Mouse (Mus musculus): ENCODE measurements around the gene Tgfa. TPM values are rescaled to one million over a fixed set of nuclear protein-coding genes. Genes with fewer than 3 reads are reported as not detected.

Tgfa gene
- polyA plus RNA-seq, 1 experiment from 2014 or later = 1.1 TPM

Other genes with a start within 250 kb of the Tgfa start
- 39.0 and 45.0 TPM in 2 replicates for gene Dusp11, start 233.6 kb upstream of the Tgfa start, polyA plus RNA-seq (2016; fragmentation: Nextera tagmentation; extraction: Ambion mirVana)
- gene Figla, start 179.1 kb upstream of the Tgfa start, polyA plus RNA-seq (2016; fragmentation: Nextera tagmentation; extraction: Ambion mirVana) = not detected in 2 replicates
- 6.1 and 7.7 TPM in 2 replicates for gene Add2, start 166.5 kb upstream of the Tgfa start, polyA plus RNA-seq (2016; fragmentation: Nextera tagmentation; extraction: Ambion mirVana)
- 189 and 214 TPM in 2 replicates for gene Fam136a, start 170.4 kb downstream of the Tgfa start, polyA plus RNA-seq (2016; fragmentation: Nextera tagmentation; extraction: Ambion mirVana)
- 932 and 987 TPM in 2 replicates for gene Snrpg, start 176.1 kb downstream of the Tgfa start, polyA plus RNA-seq (2016; fragmentation: Nextera tagmentation; extraction: Ambion mirVana)
- gene Pcyox1, start 201.9 kb downstream of the Tgfa start, polyA plus RNA-seq (2016; fragmentation: Nextera tagmentation; extraction: Ambion mirVana) = 50.6 and 59.5 TPM in 2 replicates
- 174 and 235 TPM in 2 replicates for gene Tia1, start 209.0 kb downstream of the Tgfa start, polyA plus RNA-seq (2016; fragmentation: Nextera tagmentation; extraction: Ambion mirVana)
- gene Gm44790, start 231.4 kb downstream of the Tgfa start, polyA plus RNA-seq (2016; fragmentation: Nextera tagmentation; extraction: Ambion mirVana) = not detected in 2 replicates
- gene C87436, start 243.2 kb downstream of the Tgfa start, polyA plus RNA-seq (2016; fragmentation: Nextera tagmentation; extraction: Ambion mirVana) = 23.9 and 25.2 TPM in 2 replicates